Mouse (Mus musculus) ovary, adult 18-20 months (tissue): ENCODE measurements at regions not wholly inside any gene's neighbourhood (a gene's known extent, or its start where the extent isn't known, plus 50 kb on each side); places are given as distances from the start of the nearest gene placed in this dataset.

Source experiments
- DNase-seq: peaks from one replicate; pipeline ENCODE4 v3.0.0; 2022; ENCODE audit warnings: low spot score, mixed read lengths

GRCm38 (mm10) chr8:34372666-34372980 is 261.1 kb upstream of the Gm10131 start:
- DNase-seq: no peak

GRCm38 (mm10) chr8:34371973-34372665 is 260.6 kb upstream of the Gm10131 start:
- no peak for DNase-seq

GRCm38 (mm10) chr8:34371391-34371790 is 259.9 kb upstream of the Gm10131 start:
- no peak for DNase-seq

- DNase-seq: no peak
Observed at GRCm38 (mm10) chr8:34368556-34368955, 257.0 kb upstream of the Gm10131 start.

GRCm38 (mm10) chr8:34364446-34365035 is 253.0 kb upstream of the Gm10131 start:
- DNase-seq: no peak

- no peak for DNase-seq
Observed at GRCm38 (mm10) chr8:34363679-34364078, 252.1 kb upstream of the Gm10131 start.

GRCm38 (mm10) chr8:34363131-34363530 is 251.6 kb upstream of the Gm10131 start:
- DNase-seq: no peak

GRCm38 (mm10) chr8:34361377-34361776 is 249.8 kb upstream of the Gm10131 start:
- no peak for DNase-seq

GRCm38 (mm10) chr8:34359776-34360175 is 248.2 kb upstream of the Gm10131 start:
- DNase-seq: no peak

GRCm38 (mm10) chr8:34355059-34355458 is 243.5 kb upstream of the Gm10131 start:
- DNase-seq: no peak

GRCm38 (mm10) chr8:34353140-34353855 is 241.8 kb upstream of the Gm10131 start:
- no peak for DNase-seq

GRCm38 (mm10) chr8:34334851-34335250 is 223.3 kb upstream of the Gm10131 start:
- no peak for DNase-seq

- no peak for DNase-seq
Observed at GRCm38 (mm10) chr8:34331673-34332072, 220.1 kb upstream of the Gm10131 start.

- DNase-seq: no peak
Observed at GRCm38 (mm10) chr8:34326614-34326965, 215.1 kb upstream of the Gm10131 start.

- DNase-seq: no peak
Observed at GRCm38 (mm10) chr8:34325841-34326613, 214.5 kb upstream of the Gm10131 start.

GRCm38 (mm10) chr8:34320158-34320587 is 208.6 kb upstream of the Gm10131 start:
- no peak for DNase-seq

GRCm38 (mm10) chr8:34319719-34320118 is 208.2 kb upstream of the Gm10131 start:
- DNase-seq: no peak

GRCm38 (mm10) chr8:34315233-34315632 is 203.7 kb upstream of the Gm10131 start:
- DNase-seq: no peak

- DNase-seq: no peak
Observed at GRCm38 (mm10) chr8:34305542-34306485, 194.3 kb upstream of the Gm10131 start.

GRCm38 (mm10) chr8:34303815-34304214 is 192.3 kb upstream of the Gm10131 start:
- DNase-seq: no peak

GRCm38 (mm10) chr8:34300331-34300903 is 188.9 kb upstream of the Gm10131 start:
- DNase-seq: no peak
